Mouse (Mus musculus) heart, adult 2 months (tissue): ENCODE measurements around the gene Atf1.

Experiments
- EP300 ChIP-seq: fragments of 200-500 bp; IDR thresholded peaks from 2 replicates; pipeline ENCODE4 v1.6.1; 2011; ENCODE audit warnings: low read depth, low read length, control low read depth; ENCODE audit not compliant: insufficient read depth
- POLR2A ChIP-seq: fragments of 200-500 bp; IDR thresholded peaks from 2 replicates; pipeline ENCODE4 v1.6.1; 2011; ENCODE audit warnings: mild to moderate bottlenecking, low read depth, low read length, control low read depth; ENCODE audit not compliant: insufficient read depth

DNA sequence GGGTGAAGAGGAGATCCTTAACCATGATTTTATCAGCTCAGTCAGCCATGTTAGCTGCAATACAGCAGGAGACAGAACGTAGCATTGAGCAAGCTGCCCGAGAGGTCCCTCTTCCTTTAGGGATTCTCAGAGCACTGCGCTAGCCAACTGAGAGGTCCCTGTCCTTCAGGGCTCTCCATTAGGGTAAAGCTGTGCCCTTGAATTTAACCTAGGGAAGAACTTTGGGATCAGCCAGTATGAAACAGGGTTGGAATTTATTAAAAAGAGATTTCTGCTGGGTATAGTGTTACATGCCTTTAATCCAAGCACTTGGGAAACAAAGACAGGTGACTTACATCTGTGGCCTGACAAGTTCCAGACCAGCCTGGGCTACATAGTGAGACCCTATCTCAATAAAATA is 50.0 kb downstream of the Atf1 start:
- TF ChIP-seq POLR2A (no peak), EP300 (no peak)
